Mouse (Mus musculus) 416B (cell line): ENCODE measurements around the gene Dnm1.

Source experiments
- DNase-seq: peaks from one replicate; pipeline ENCODE4 v3.0.0; 2011; ENCODE audit warnings: low read depth

The Dnm1 gene

DNA sequence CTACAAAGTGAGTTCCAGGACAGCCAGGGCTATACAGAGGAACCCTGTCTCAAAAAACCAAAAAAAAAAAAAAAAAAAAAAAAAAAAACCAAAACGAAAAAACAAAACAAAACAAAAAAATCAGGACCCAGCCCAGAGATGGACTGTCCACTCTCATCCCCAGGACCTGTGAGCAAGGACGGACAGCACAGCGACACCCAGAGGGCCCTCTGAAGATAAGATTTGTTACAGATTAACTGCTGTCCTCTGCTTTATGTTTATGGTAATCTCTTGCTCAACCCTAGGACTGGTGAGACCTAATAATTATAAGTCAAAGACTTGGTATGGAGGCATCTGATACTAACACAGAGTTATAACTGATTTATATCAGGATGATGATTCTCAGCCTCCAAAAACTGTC, 77.3 kb downstream of the Dnm1 start:
- no peak for DNase-seq

- DNase-seq = peak; percentile 88
Measured at GRCm38 (mm10) chr2:32260635-32261034, 92.5 kb downstream of the Dnm1 start.

DNA sequence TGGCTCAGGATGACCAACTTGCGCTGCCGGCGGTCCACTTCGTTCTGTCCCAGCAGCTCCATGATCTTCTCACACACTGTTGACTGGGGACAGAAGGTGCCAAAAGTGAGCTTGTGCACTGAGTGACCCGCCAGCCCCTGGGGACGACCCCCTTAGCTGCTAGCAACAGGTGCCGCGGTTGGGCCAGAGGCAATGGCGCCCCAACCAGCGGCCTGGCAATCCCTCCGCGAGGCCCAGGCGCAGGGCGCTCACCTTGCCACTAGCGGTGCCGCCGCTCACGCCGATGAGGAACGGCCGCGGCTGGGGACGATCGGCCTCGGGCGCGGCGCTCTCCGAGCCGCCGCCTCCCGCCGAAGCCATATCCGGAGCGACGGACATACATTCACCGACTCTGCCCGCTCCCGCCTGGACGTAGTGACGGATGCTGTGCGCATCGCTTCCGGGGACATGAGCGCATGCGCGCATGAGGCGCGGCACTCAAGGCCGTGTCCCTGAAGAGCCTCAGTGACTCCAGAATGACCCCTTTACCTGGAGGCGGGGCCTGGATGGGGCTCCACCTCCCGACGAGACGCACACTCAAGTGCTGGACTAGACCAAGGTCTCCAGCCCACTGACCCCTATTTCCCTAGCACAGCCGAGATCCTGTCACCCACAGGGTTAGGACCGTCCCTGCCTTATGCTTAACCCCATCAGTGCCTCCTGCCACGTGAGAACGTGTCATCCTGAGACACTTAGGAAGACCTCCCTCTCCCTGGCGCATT, 93.3 kb downstream of the Dnm1 start, which contains the start of gene Uck1:
Uck1 (minus strand) TSS at position 503 of the 761 bp plus-strand sequence.
- peak; percentile 94 for DNase-seq

DNA sequence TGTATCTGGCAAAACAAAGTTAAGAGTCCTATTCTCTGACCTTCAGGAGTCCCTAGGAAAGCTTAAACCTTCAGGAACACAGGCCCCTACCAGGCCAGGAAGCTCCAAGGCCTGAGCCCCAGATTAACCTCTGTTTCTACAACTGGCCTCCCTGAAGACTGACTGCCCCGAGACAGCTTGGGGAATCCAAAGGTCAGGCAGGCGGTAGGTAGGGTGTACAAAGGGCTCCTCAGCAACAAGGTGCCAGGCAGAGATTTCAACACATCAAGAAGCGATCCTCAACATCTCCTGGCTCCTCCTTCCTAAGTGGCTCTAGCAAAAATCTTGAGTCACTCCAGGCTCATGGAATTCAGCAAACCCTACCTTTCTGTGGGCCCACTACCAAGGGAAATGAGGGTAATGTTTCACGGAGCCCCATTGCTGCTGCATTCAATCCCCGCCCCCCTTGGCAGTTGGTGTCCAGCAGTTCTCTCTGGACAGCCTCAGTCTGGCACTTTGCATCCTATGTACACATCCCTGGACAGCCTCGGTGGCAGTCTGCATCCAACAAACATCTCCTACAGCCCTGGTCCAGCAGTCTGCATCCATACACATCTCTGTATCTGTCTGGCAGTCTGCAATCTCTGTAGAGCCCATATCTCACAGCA, 94.1 kb downstream of the Dnm1 start:
- no peak for DNase-seq
